Mouse (Mus musculus) heart, adult 18-20 months (tissue): Measurements from ENCODE around the gene Trpm3. TPM values are rescaled to one million over a fixed set of nuclear protein-coding genes. Genes with fewer than 3 reads are reported as not detected.
"Not testable (repeated sequence)": the region's sequence is repeated elsewhere in the genome, so short reads cannot be mapped to it uniquely, and the experiment has no call there.

ENCODE experiments used
- DNase-seq, 2 experiments: peaks; one replicate each; pipeline ENCODE4 v3.0.0; 2021 to 2022; ENCODE audit warnings: mixed read lengths in 1 of 2
- total RNA-seq, 2 experiments: library from RNA; stranded (reverse); gene quantifications; 2 replicates each; pipeline ENCODE4 v1.2.3; 2021

Gene Trpm3
- total RNA-seq, 2 experiments from 2014 or later = 1.1 TPM

DNA sequence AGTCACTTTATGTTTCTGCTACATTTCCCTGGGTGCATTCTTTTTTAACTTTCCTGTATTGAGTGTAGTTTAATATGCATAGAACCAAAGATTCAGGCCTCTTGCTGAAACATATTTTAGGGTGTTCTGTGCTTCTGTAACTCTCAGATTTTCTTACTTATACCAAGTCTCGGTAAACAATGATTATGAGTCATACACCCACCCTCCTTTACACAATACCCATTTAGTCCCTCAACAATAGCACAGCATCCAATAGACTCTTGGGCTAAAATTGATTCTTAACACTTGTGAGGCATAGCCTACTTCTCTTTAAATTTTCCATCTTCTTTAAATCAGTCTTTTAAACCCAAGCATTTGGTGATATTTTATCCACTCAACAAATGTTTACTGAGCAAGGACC lies 709.4 kb downstream of the Trpm3 start:
- no peak for DNase-seq

DNA sequence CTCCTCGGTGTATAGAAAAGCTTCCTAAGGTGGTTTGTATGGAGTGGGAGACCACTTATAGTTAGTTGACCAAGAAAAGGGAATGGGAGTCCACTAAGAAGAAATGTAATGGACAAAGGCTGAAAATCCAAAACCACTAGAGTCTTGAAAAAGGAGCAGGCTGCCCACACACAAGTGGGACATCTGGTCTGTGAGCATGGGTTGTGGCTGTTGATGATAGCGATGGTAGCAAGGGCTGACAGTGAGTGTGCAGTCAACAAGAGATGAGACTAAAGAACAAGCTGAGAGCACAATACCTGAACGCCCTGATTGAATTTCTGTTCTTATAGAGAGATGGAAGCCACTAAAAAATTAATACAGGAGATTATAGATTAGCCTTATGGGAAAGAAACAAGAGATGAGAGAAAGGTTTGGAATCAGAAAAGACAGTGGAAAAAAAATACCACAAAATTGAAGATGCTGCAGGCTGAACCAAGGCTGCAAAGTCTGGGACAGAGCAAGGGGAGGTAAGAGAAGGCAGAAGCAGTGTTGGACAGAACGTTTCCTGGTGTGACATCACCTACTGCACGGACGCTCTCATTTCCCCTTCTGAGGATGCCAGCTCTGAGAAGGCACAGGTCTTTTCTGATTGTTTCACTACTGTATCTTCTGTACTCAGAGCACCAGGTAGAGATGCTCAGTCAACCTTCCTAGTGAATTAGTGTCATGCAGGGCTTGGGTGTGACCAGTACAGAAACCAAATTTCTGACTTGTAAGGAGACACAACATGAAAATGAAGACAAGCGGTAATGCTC lies 710.1 kb downstream of the Trpm3 start:
- DNase-seq = no peak

DNA sequence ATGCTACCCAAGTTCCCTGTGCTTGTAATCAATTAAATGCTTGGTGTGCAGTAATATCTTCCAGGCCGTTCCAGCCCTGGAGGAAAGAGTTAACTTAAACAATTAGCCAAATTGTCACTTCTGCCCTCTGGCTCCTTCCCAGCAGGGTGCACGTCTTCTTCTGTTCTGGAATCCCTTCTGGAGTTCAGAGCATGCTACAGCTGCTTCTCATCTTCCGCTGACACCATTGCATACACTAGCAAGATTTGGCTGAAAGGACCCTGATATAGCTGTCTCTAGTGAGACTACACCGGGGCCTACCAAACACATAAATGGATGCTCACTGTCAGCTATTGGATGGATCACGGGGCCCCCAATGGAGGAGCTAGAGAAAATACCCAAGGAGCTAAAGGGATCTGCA lies 712.6 kb downstream of the Trpm3 start:
- not testable (repeated sequence) for DNase-seq

DNA sequence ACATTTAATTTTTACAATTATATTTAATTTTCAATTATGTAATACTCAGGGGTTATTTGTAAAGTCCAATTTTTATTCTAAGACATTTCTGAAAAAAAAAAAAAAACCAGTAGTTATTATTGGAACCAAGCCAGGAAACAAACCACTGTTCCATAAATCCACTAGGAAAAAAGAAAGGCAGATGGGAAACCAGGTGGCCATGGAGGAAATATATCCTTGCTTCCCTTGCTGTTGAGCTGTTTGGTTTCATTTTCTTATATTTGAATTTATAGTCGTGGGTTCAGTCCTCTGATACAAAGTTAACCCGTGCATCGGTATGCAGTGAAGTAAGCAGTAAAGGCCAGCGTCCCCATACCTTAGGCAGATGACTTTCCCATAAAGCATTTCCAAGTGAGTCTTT lies 720.8 kb downstream of the Trpm3 start:
- no peak for DNase-seq

DNA sequence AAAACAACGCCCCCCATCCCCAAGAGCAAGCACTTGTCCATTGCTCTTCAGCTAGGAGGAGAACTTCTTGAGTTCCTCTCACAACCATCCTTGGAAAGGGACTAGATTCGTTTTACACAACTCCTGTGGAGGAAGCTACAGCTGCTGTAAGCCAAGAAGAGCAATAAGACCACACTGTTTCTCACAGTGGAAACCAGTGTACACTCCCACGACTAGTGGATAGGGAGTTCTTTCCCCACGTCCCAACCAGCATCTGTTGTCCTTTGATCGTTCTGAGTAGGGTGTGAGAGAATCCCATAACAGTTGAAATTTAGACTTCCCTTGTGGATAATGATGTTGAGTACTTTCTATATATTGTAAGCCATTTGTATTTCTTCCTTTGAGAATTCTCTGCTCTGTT lies 728.6 kb downstream of the Trpm3 start:
- DNase-seq = no peak

DNA sequence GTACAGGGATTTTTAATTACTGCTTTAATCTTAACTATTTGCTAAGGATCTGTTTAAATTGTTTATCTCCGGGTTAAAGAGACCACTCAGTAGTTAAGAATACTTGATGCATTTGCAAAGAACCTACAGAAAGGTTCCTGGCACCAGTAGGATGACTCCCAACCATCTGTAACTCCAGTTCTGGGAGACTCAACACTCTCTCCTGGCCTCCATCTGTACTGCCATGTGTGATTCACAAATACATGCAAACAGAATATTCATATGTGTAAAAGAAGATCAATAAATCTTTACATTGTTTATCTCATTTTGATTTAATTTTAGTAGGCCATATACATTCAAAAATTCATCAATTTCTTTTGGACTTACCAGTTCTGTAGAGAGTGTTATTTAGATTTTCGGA lies 731.0 kb downstream of the Trpm3 start:
- DNase-seq = no peak

DNA sequence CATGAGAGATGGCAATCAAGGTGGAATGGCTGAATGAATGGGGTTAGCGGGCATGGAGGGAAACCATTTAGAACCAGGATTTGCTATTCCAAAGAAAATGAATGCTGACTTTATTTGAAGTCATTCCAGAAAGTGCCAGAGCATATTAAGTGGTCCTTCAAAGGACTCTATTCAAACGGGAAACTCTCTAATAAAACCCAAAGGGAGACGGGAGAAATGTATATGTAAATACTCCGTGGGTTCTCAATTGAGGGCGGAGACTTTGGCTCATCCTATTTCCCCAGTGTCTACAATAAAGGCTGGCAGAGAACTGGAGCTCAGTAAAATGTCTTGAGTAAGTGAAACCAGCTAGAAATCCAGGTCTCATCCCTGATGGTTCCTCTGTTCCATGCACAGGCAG lies 733.6 kb downstream of the Trpm3 start:
- DNase-seq = no peak

DNA sequence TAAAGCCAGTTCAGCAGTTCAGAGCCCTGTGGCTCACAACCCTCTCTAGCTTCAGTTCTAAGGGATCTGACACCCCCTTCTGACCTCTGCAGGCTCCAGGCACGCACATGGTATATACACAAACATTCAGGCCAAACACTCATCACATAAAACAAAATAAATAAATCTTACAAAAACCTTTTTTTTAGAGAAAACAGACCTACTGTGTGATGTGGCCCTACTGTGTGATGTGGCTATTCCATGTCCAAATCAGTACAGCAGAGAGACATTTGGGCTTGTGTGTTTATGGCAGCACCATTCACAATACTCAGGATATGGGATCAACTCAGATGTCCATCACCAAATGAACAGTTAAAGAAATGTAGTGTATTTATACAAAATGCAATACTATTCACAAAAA lies 741.4 kb downstream of the Trpm3 start:
- DNase-seq = no peak

DNA sequence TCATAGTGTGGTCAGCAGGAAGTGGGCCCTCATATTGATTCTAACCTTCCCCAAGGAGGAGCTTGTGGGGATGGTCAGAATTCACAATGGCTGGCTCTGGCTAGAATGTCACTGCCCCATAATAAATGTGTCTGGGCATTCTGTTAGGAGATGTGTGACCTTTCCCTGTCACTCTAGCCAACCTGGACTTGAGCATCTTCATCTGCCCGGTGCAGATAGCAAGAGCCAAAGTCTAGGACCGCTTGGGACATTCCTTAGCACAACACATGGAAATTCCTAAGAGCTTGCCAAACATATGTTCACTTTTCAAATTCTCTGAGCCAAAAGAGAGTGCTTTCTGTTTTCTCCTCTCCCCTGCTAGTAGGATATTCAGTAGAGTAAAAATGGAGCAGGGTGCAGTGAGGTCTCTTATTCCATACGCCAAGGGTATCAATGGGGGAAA lies 743.8 kb downstream of the Trpm3 start:
- DNase-seq = no peak

DNA sequence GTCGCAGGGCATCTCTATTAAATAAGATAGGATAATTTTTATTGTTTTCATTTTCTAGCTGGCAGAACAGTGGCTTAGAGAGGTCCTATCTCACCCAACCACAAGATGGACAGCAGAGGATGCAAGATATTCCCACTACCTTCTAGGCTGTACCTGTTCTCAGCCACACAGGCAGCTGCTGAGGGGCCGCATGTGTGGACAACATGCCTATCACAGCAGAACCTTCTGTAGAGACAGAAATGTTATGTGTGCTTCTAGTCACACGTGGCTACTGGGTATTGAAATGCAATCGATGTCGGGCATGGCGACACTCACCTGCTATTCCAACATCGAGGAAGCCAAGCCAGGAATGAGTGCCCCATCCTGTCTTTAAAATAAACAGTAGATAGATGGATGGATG lies 744.3 kb downstream of the Trpm3 start:
- DNase-seq = no peak

DNA sequence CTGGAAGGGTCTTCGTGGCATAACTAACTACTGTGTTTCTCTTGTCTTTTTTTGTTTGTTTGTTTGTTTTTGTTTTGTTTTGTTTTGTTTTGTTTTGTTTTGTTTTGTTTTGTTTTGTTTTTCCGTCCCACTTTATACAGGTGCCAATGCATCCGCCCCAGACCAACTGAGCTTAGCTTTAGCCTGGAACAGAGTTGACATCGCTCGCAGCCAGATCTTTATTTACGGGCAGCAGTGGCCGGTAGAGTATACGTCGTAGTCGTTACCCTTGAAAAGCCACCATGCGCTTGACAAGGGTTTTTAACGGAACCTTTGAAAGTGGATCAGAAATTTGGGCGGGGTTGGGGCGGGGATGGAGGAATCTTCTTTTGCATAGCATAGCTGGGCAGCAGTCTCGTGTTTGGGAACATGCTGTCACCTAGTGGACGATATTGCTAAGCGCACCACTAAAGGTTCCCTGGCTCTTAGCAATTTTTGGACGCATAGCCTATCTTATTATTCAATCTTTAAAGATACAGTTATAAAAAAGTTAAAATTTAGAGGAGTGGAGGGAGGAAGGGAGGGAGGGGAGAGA lies 745.0 kb downstream of the Trpm3 start:
- DNase-seq = peak; percentile 52 to 59

DNA sequence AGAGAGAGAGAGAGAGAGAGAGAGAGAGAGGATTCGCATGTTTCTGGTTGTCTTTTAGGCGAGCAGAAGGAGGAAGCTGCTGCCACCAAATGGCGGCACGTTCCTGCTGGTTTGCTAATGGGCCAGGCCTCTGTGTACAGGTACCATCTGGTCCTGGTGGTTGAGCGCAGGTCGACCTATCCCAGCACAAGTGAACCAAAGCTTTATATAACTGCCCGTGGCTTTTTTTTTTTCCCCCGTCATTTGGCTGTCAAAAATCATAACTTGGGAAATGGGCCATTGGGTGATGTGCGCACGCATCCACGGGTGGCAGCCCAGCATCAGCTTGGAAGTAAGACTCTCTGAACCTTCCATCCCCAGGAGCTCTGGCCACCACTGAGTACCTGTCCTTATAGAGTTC lies 745.5 kb downstream of the Trpm3 start:
- peak in 1 of 2 experiments; percentile 20 for DNase-seq

DNA sequence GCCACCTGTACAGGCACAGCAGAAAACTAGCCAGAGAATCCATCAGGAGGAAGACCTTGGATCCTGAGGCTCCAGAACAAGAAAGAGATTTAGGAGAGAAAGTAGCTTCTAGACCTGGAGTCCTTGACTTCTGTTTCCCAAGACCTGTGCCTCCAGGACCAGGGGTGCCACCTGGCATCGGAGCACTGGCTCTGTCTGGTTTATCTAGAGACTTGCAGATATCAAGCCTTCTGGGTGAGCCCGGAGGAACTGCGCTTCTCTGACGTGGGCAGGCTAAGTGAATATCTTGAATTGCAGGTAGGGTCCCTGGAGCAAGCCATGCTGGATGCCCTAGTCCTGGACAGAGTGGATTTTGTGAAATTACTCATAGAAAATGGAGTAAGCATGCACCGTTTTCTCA lies 746.2 kb downstream of the Trpm3 start:
- no peak for DNase-seq

DNA sequence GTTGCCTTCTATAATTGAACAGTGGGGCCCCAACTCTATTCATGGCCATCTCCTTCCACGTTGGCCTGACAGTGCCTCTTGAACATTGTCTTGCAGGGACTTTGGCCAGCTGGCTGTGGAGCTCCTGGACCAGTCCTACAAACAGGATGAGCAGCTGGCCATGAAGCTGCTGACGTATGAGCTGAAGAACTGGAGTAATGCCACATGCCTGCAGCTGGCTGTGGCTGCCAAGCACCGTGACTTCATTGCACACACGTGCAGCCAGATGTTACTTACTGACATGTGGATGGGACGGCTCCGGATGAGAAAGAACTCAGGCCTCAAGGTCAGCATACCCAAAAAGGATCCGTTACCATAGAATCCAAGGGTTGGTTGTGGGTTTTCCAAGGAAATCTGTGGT lies 763.0 kb downstream of the Trpm3 start:
- peak; percentile 60 to 72 for DNase-seq

DNA sequence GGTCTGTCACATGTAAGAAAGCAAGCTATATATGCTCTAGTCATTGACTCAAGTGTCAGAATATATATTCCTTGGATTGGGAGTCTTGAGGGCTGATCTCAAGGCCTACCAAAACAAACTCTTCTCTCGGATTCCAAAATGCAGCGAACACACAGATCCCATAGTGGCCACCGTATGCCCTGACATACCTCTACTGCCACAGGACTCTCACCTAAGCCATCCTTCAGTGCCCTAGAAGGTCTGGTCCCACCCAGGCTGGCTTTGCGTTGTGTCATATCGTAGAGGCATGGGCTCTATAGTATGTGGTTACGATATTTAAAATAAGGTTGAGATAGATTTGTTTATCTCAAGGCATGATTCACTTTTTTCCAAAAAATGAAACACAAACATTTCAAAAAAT lies 763.5 kb downstream of the Trpm3 start:
- no peak for DNase-seq

DNA sequence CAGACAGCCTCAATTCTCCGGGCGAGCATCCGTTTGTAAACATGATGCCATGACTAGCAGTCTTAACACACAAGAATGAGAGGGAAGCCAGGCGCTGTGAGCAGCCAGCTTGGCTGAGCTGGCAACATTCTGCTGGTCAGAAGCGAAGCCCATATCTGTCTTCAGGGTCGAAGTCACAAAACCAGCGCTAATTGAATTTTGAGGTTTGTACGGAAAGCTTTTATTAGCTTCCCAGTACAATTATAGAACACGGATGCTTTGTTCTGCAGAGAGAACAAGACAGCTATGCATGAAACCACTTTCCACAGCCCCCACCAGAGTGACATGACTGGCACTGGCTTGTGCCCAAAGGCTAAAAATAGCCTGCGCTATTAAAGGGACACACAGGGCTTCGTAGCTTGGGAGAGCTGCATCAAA lies 766.2 kb downstream of the Trpm3 start:
- DNase-seq = peak; percentile 77 to 81

DNA sequence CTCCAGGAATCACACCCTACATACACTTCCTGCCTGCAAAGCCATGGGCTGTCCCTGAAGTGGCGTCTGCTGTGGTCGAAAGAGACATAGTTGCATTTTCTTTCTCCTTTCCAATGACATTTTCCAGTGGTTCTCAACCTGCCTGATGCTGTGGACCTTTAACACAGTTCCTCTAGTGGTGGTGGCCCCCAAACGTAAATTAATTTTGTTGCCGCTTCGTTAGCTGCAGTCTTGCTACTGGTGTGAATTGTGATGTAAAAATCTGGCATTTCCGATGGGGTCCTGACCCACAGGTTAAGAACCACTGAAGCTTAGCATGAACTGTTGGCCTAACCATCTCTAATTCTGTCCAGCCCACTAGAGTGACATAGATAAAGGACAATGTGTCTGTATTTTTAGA lies 771.8 kb downstream of the Trpm3 start:
- DNase-seq = no peak

DNA sequence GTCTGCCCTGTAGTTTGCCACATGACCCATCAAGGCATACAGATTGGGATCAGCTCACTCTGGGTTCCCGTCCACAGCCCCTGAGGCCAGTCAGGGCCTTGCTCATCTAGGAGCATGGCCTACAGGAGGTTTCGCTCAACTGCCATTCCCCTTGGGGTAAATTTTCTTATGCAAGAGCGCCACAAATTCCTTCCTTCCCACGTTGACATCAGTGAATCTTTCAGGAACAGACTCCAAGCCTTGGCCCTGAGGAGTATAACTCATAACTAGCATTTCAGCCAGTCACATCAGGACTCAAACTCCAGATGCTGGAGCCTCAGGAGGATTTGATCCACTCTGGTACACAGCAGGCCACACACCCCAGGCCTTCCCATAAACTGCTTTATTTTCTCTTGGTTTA lies 774.1 kb downstream of the Trpm3 start:
- DNase-seq = peak; percentile 54 to 69

DNA sequence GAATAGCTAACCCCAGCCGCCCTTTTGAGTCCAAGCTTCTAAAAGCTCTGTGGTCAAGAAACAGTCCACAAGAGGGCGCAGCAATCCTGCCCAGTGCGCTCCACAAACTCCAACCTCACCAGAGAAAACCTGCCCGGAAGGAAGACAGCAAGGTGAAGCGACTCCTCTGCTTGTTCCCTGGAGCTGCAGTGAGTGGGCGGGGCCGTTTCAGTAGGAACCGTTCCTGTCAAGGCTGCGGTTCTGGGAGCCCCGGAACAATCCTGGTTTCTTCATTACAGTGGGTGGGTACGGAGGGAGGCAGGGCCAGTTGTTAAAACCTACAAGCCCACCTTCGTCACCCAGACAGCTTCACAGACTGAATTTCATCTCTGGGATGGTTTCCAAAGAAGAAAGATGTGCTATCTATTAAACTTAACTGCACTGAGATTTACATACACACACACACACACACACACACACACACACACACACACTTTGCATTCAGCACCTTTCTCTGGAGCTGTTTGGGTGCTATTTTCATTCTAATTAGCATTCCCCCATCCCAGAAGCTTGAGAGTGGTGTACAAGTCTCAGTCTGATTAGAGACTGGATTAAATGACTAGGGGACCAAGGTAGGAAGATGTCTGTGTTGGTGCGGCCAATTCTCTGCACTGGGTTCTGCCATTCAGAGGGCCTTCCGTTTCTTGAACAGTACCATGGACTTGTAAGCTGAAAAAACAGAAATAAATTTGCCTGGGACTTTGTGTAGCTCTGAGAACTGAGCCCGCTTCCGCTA lies 777.2 kb downstream of the Trpm3 start:
- DNase-seq = peak; percentile 88 to 93

DNA sequence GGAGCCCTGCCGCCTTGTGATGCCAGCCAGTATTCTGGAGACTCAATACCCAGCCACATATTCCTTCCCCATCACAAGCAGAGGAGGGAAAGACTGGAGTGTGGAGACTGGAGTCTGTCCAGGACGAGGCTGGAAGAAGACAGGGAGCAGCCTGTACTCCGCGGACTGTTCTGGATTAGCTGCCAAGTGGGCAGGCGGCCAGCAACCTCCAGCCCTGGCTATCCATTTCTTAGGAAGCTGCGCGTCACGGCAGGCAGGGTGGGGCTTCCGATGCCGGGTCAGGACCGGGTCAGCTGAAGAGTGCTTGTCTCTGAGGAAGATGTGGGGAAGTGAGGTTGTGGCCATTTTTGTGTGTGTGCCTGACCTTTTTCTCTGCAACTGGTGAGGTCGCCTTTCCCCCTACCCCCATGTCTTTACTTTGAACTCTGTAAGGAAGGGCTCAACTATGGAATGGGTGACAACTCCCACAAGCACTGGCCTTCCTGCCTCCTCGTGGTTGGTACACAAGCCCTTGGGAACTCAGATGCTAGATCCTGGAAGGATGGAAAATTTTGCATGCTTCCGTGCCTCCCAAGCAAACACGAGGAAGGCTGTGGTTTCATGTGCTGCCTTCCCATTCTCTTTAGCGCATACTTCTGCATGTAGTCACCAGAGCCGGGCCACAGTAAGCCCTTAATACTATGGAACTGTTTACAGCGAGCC lies 777.9 kb downstream of the Trpm3 start:
- peak; percentile 99 for DNase-seq

DNA sequence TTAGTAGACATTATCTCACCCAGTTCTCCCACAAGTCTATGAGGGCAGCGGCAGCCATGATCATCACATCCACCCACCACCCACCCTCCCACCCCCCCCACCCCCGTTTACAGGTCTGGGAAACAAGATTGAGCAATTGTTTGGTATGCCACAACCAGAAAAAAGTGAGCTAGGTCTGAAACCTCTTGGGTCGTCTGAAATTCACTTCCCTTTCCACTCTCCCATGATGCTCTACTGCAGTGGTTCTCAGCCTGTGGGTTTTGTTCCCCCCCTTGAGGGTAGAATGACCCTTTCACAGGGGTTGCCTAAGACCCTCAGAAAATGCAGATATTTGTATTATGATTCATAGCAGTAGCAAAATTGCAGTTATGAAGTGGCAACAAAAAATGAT lies 778.5 kb downstream of the Trpm3 start:
- no peak for DNase-seq

DNA sequence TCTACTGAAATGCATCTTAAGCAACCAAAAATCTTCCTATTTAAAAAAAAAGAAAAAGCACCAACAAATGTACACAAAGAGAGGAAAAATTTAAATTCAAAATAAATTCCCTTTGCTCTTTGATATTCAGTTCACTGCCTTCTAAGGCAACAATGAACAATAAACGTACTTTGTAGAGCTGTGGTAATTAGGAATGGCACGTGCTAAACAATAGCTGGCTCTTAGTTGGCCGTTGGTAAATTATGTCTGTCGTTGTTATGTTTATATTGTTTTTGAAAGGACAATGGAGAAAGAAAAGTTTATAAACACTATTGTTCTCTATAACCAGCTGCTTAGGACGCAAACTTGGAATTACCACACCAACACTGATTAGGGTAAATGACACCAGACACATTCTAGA lies 782.1 kb downstream of the Trpm3 start:
- DNase-seq = no peak
